Mouse (Mus musculus) embryonic facial prominence, embryonic 12.5 days (tissue): ENCODE results near the gene Nmrk1. TPM values are rescaled to one million over a fixed set of nuclear protein-coding genes. Genes with fewer than 3 reads are reported as not detected.

ENCODE experiments used
- ATAC-seq: fragments of 200-750 bp; cut with Nextera tagmentation; 2 replicates; pipeline ENCODE4 v1.8.0; 2017; ENCODE audit not compliant: insufficient number of reproducible peaks, insufficient read depth, low FRiP score, low TSS enrichment
- H3K27ac ChIP-seq: fragments of 300-500 bp; sonication (generic); 2 replicates; pipeline ENCODE4 v1.5.1; 2016; ENCODE audit warnings: mild to moderate bottlenecking
- H3K27me3 ChIP-seq: fragments of 300-500 bp; sonication (generic); 2 replicates; pipeline ENCODE4 v1.6.1; 2016; ENCODE audit warnings: mild to moderate bottlenecking, moderate library complexity
- H3K36me3 ChIP-seq: fragments of 300-500 bp; sonication (generic); 2 replicates; pipeline ENCODE4 v1.6.1; 2016; ENCODE audit warnings: mild to moderate bottlenecking
- H3K4me1 ChIP-seq: fragments of 300-500 bp; sonication (generic); 2 replicates; pipeline ENCODE4 v1.6.1; 2016
- H3K4me2 ChIP-seq: fragments of 300-500 bp; sonication (generic); replicated peaks from 2 replicates; pipeline ENCODE4 v1.6.1; 2016; ENCODE audit warnings: mild to moderate bottlenecking, moderate library complexity
- H3K4me3 ChIP-seq: fragments of 300-500 bp; sonication (generic); 2 replicates; pipeline ENCODE4 v1.5.1; 2016; ENCODE audit warnings: mild to moderate bottlenecking
- H3K9ac ChIP-seq: fragments of 300-500 bp; sonication (generic); 2 replicates; pipeline ENCODE4 v1.6.1; 2016; ENCODE audit warnings: mild to moderate bottlenecking, moderate library complexity
- H3K9me3 ChIP-seq: fragments of 300-500 bp; sonication (generic); 2 replicates; pipeline ENCODE4 v1.6.1; 2016; ENCODE audit warnings: mild to moderate bottlenecking, moderate library complexity
- WGBS: fragments of 180-500 bp; shearing (Covaris S2); methylation state at CpG from one replicate; pipeline ENCODE4 v1.1.7; 2016; 5-methylcytosine and 5-hydroxymethylcytosine counted together
- polyA plus RNA-seq: library from polyadenylated mRNA; unstranded; fragments of >200 nt; fragmentation: Nextera tagmentation; extraction: Ambion mirVana; gene quantifications from 2 replicates; pipeline ENCODE4 v1.2.1, GENCODE M21; 2016

Gene Nmrk1
- polyA plus RNA-seq, 1 experiment from 2014 or later: 15.6 TPM

- ATAC-seq: no peak
- WGBS: 79% methylated on average over 5 of the region's 5 CpGs
- H3K27ac ChIP-seq: no peak overlapping the region
These were observed 23.2 kb downstream of the Nmrk1 start for GRCm38 (mm10) chr19:18654984-18655383.

GRCm38 (mm10) chr19:18655999-18656398 is 24.2 kb downstream of the Nmrk1 start:
- no peak for ATAC-seq
- no peaks in the 10 kb centered on the region for H3K27me3 ChIP-seq
- H3K9ac ChIP-seq: no peak overlapping the region
- H3K36me3 ChIP-seq: no peaks in the 10 kb centered on the region
- no peak overlapping the region for H3K4me2 ChIP-seq
- no peaks in the 10 kb centered on the region for H3K9me3 ChIP-seq
- no peak overlapping the region for H3K4me3 ChIP-seq
- H3K27ac ChIP-seq: no peak overlapping the region
- no peaks in the 10 kb centered on the region for H3K4me1 ChIP-seq
- 87% methylated on average over 7 of the region's 7 CpGs for WGBS

More at GRCm38 (mm10) chr19:18654984-18655383, 23.2 kb downstream of the Nmrk1 start:
- Histone ChIP-seq H3K4me3 (no peak overlapping the region), H3K4me2 (no peak overlapping the region), H3K9ac (no peak overlapping the region), H3K36me3 (no peaks in the 10 kb centered on the region), H3K9me3 (no peaks in the 10 kb centered on the region), H3K4me1 (no peaks in the 10 kb centered on the region), H3K27me3 (no peaks in the 10 kb centered on the region)

GRCm38 (mm10) chr19:18658473-18658872 is 26.7 kb downstream of the Nmrk1 start:
- Histone ChIP-seq H3K4me1 (no peaks in the 10 kb centered on the region), H3K9ac (no peak overlapping the region), H3K27ac (no peak overlapping the region), H3K36me3 (no peaks in the 10 kb centered on the region), H3K27me3 (no peaks in the 10 kb centered on the region), H3K9me3 (no peaks in the 10 kb centered on the region), H3K4me2 (no peak overlapping the region), H3K4me3 (no peak overlapping the region)
- ATAC-seq: no peak
- 68% methylated on average over 4 of the region's 4 CpGs for WGBS

- H3K4me3 ChIP-seq: no peak overlapping the region
- H3K36me3 ChIP-seq: no peaks in the 10 kb centered on the region
- H3K27ac ChIP-seq: no peak overlapping the region
- H3K9me3 ChIP-seq: no peaks in the 10 kb centered on the region
- H3K9ac ChIP-seq: no peak overlapping the region
- no peak overlapping the region for H3K4me2 ChIP-seq
- H3K27me3 ChIP-seq: no peaks in the 10 kb centered on the region
- no peaks in the 10 kb centered on the region for H3K4me1 ChIP-seq
- WGBS: 100% methylated on average over 1 of the region's 1 CpGs
- no peak for ATAC-seq
These were observed 27.6 kb downstream of the Nmrk1 start for GRCm38 (mm10) chr19:18659349-18659748.

GRCm38 (mm10) chr19:18660466-18660865 is 28.7 kb downstream of the Nmrk1 start:
- Histone ChIP-seq H3K4me1 (no peaks in the 10 kb centered on the region), H3K9me3 (no peaks in the 10 kb centered on the region), H3K27me3 (no peaks in the 10 kb centered on the region), H3K4me2 (no peak overlapping the region), H3K4me3 (no peak overlapping the region), H3K27ac (no peak overlapping the region), H3K36me3 (no peaks in the 10 kb centered on the region), H3K9ac (no peak overlapping the region)
- ATAC-seq: no peak
- 82% methylated on average over 3 of the region's 3 CpGs for WGBS

GRCm38 (mm10) chr19:18661683-18662082 is 29.9 kb downstream of the Nmrk1 start:
- no peaks in the 10 kb centered on the region for H3K4me1 ChIP-seq
- WGBS: 74% methylated on average over 1 of the region's 1 CpGs
- no peaks in the 10 kb centered on the region for H3K27me3 ChIP-seq
- ATAC-seq: no peak
- H3K4me3 ChIP-seq: no peak overlapping the region
- H3K9me3 ChIP-seq: no peaks in the 10 kb centered on the region
- H3K36me3 ChIP-seq: no peaks in the 10 kb centered on the region
- no peak overlapping the region for H3K9ac ChIP-seq
- no peak overlapping the region for H3K4me2 ChIP-seq
- H3K27ac ChIP-seq: no peak overlapping the region

GRCm38 (mm10) chr19:18663904-18664303 is 32.2 kb downstream of the Nmrk1 start:
- H3K27me3 ChIP-seq: no peaks in the 10 kb centered on the region
- H3K4me3 ChIP-seq: no peak overlapping the region
- 63% methylated on average over 2 of the region's 2 CpGs for WGBS
- no peak for ATAC-seq
- no peaks in the 10 kb centered on the region for H3K4me1 ChIP-seq
- no peak overlapping the region for H3K27ac ChIP-seq
- H3K9ac ChIP-seq: no peak overlapping the region
- H3K4me2 ChIP-seq: no peak overlapping the region
- H3K36me3 ChIP-seq: no peaks in the 10 kb centered on the region
- no peaks in the 10 kb centered on the region for H3K9me3 ChIP-seq

- no peaks in the 10 kb centered on the region for H3K9me3 ChIP-seq
- no peaks in the 10 kb centered on the region for H3K27me3 ChIP-seq
- no peak overlapping the region for H3K4me3 ChIP-seq
- WGBS: 67% methylated on average over 7 of the region's 7 CpGs
- H3K9ac ChIP-seq: no peak overlapping the region
- no peak for ATAC-seq
- no peak overlapping the region for H3K4me2 ChIP-seq
- peaks cover 4% of the 10 kb centered on the region for H3K4me1 ChIP-seq
- H3K27ac ChIP-seq: no peak overlapping the region
- H3K36me3 ChIP-seq: no peaks in the 10 kb centered on the region
These were observed 35.2 kb downstream of the Nmrk1 start for GRCm38 (mm10) chr19:18666966-18667365.

GRCm38 (mm10) chr19:18669551-18669950 is 37.8 kb downstream of the Nmrk1 start:
- H3K9me3 ChIP-seq: no peaks in the 10 kb centered on the region
- no peaks in the 10 kb centered on the region for H3K27me3 ChIP-seq
- no peak overlapping the region for H3K9ac ChIP-seq
- ATAC-seq: no peak
- peaks cover 19% of the 10 kb centered on the region for H3K4me1 ChIP-seq
- no peak overlapping the region for H3K4me2 ChIP-seq
- no peaks in the 10 kb centered on the region for H3K36me3 ChIP-seq
- 95% methylated on average over 7 of the region's 7 CpGs for WGBS
- H3K4me3 ChIP-seq: no peak overlapping the region
- no peak overlapping the region for H3K27ac ChIP-seq

- Histone ChIP-seq H3K36me3 (no peaks in the 10 kb centered on the region), H3K4me1 (peaks cover 19% of the 10 kb centered on the region), H3K9ac (peak within 1 kb of the TSS; percentile 89), H3K27me3 (no peaks in the 10 kb centered on the region), H3K4me2 (peak within 1 kb of the TSS; percentile 76), H3K27ac (peak within 1 kb of the TSS; percentile 88), H3K9me3 (no peaks in the 10 kb centered on the region), H3K4me3 (peak within 1 kb of the TSS; percentile 78)
- peak; percentile 97 for ATAC-seq
- WGBS: under 1% methylated on average over 46 of the region's 58 CpGs
These were observed 38.9 kb downstream of the Nmrk1 start, which contains the start of gene Carnmt1 for GRCm38 (mm10) chr19:18670608-18671007. Carnmt1 (plus strand) TSS chr19:18670764.

- no peaks in the 10 kb centered on the region for H3K27me3 ChIP-seq
- peak overlapping the region; percentile 88 for H3K27ac ChIP-seq
- peaks cover 19% of the 10 kb centered on the region for H3K4me1 ChIP-seq
- H3K9ac ChIP-seq: peak overlapping the region; percentile 89
- under 1% methylated on average over 59 of the region's 64 CpGs for WGBS
- peak; percentile 79 for ATAC-seq
- H3K9me3 ChIP-seq: no peaks in the 10 kb centered on the region
- peak overlapping the region; percentile 78 for H3K4me3 ChIP-seq
- H3K4me2 ChIP-seq: peak overlapping the region; percentile 76
- H3K36me3 ChIP-seq: no peaks in the 10 kb centered on the region
These were observed 39.4 kb downstream of the Nmrk1 start for GRCm38 (mm10) chr19:18671056-18671741.

GRCm38 (mm10) chr19:18672498-18672897 is 40.7 kb downstream of the Nmrk1 start:
- H3K36me3 ChIP-seq: no peaks in the 10 kb centered on the region
- no peak overlapping the region for H3K27ac ChIP-seq
- peak overlapping the region; percentile 78; the same call in 1 of the 2 replicates for H3K4me3 ChIP-seq
- no peak for ATAC-seq
- no peaks in the 10 kb centered on the region for H3K9me3 ChIP-seq
- no peaks in the 10 kb centered on the region for H3K27me3 ChIP-seq
- peaks cover 19% of the 10 kb centered on the region for H3K4me1 ChIP-seq
- H3K9ac ChIP-seq: no peak overlapping the region; the same call in 1 of the 2 replicates
- WGBS: 65% methylated on average over 3 of the region's 3 CpGs
- peak overlapping the region; percentile 76 for H3K4me2 ChIP-seq
